Mouse (Mus musculus) lung, adult 2 months (tissue): Measurements from ENCODE around the gene Psmd3.

ENCODE experiments used
- CTCF ChIP-seq: fragments of 200-500 bp; IDR thresholded peaks from 2 replicates; pipeline ENCODE4 v1.5.1; 2011; ENCODE audit warnings: mild to moderate bottlenecking, low read length, control low read depth; ENCODE audit not compliant: insufficient read depth
- POLR2A ChIP-seq: fragments of 200-500 bp; IDR thresholded peaks from 2 replicates; pipeline ENCODE4 v1.6.1; 2011; ENCODE audit warnings: low read depth, mild to moderate bottlenecking, control low read depth, low read length, borderline replicate concordance; ENCODE audit errors: extremely low read depth

GRCm38 (mm10) chr11:98702323-98702722, 20.0 kb downstream of the Psmd3 start:
- TF ChIP-seq CTCF (no peak), POLR2A (no peak)
